Mouse (Mus musculus) liver, embryonic 13.5 days (tissue): ENCODE data around the gene Mylk. TPM values are rescaled to one million over a fixed set of nuclear protein-coding genes. Genes with fewer than 3 reads are reported as not detected.
A peak's percentile ranks its signal among the peaks of the same experiment; 100 is the strongest.

Experiments
- ATAC-seq: fragments of 200-750 bp; cut with Nextera tagmentation; 2 replicates; pipeline ENCODE4 v1.8.0; 2017; ENCODE audit warnings: low read depth, mild to moderate bottlenecking, moderate number of reproducible peaks, moderate library complexity
- DNase-seq: peaks from one replicate; pipeline ENCODE4 v3.0.0; 2022
- H3K27ac ChIP-seq: fragments of 300-500 bp; sonication (generic); 2 replicates; pipeline ENCODE4 v1.5.1; 2015; ENCODE audit warnings: moderate library complexity, mild to moderate bottlenecking, inconsistent platforms
- H3K27me3 ChIP-seq: fragments of 300-500 bp; sonication (generic); 2 replicates; pipeline ENCODE4 v1.6.1; 2015; ENCODE audit warnings: mild to moderate bottlenecking, inconsistent platforms
- H3K36me3 ChIP-seq: fragments of 300-500 bp; sonication (generic); 2 replicates; pipeline ENCODE4 v1.6.1; 2015; ENCODE audit warnings: mild to moderate bottlenecking, inconsistent platforms
- H3K4me1 ChIP-seq: fragments of 300-500 bp; sonication (generic); replicated peaks from 2 replicates; pipeline ENCODE4 v1.6.1; 2015; ENCODE audit warnings: inconsistent platforms
- H3K4me2 ChIP-seq: fragments of 300-500 bp; sonication (generic); 2 replicates; pipeline ENCODE4 v1.6.1; 2015; ENCODE audit warnings: inconsistent platforms, mild to moderate bottlenecking, moderate library complexity
- H3K4me3 ChIP-seq: fragments of 300-500 bp; sonication (generic); replicated peaks from 2 replicates; pipeline ENCODE4 v1.5.1; 2015; ENCODE audit warnings: mild to moderate bottlenecking, inconsistent platforms
- H3K9ac ChIP-seq: fragments of 300-500 bp; sonication (generic); 2 replicates; pipeline ENCODE4 v1.6.1; 2015; ENCODE audit warnings: mild to moderate bottlenecking, inconsistent platforms
- H3K9me3 ChIP-seq: fragments of 300-500 bp; sonication (generic); replicated peaks from 2 replicates; pipeline ENCODE4 v1.6.1; 2016; ENCODE audit warnings: inconsistent platforms
- WGBS: fragments of 180-500 bp; shearing (Covaris S2); methylation state at CpG from one replicate; pipeline ENCODE4 v1.1.7; 2015; ENCODE audit not compliant: insufficient replicate concordance; 5-methylcytosine and 5-hydroxymethylcytosine counted together
- polyA plus RNA-seq: library from polyadenylated mRNA; unstranded; fragments of >200 nt; fragmentation: Nextera tagmentation; extraction: Ambion mirVana; gene quantifications from 2 replicates; pipeline ENCODE4 v1.2.1, GENCODE M21; 2015

The Mylk gene
- polyA plus RNA-seq, 1 experiment from 2014 or later = 5.5 TPM

- H3K4me1 ChIP-seq = peaks cover 6% of the 10 kb centered on the region; the same call in 1 of the 2 replicates
- no peaks in the 10 kb centered on the region; the same call in 1 of the 2 replicates for H3K36me3 ChIP-seq
- H3K9me3 ChIP-seq = no peaks in the 10 kb centered on the region
- ATAC-seq (no peak), DNase-seq (no peak)
- no peak overlapping the region for H3K4me2 ChIP-seq
- H3K27ac ChIP-seq = no peak overlapping the region
- H3K4me3 ChIP-seq = no peak overlapping the region
- WGBS = 79% methylated on average over 10 of the region's 10 CpGs
- H3K27me3 ChIP-seq = no peaks in the 10 kb centered on the region
- no peak overlapping the region for H3K9ac ChIP-seq
Measured at GRCm38 (mm10) chr16:34953501-34953900, 208.5 kb downstream of the Mylk start.

GRCm38 (mm10) chr16:34957487-34958230 lies 212.6 kb downstream of the Mylk start:
- Histone ChIP-seq H3K4me1 (peaks cover 25% of the 10 kb centered on the region), H3K9me3 (no peaks in the 10 kb centered on the region), H3K36me3 (no peaks in the 10 kb centered on the region; the same call in 1 of the 2 replicates), H3K27ac (no peak overlapping the region), H3K9ac (no peak overlapping the region), H3K27me3 (no peaks in the 10 kb centered on the region), H3K4me3 (no peak overlapping the region), H3K4me2 (no peak overlapping the region)
- WGBS = 54% methylated on average over 8 of the region's 8 CpGs
- DNase-seq (no peak), ATAC-seq (no peak)

GRCm38 (mm10) chr16:34958667-34959066 lies 213.7 kb downstream of the Mylk start:
- ATAC-seq (no peak; the same call in 1 of the 2 replicates), DNase-seq (no peak)
- H3K9me3 ChIP-seq = no peaks in the 10 kb centered on the region
- H3K9ac ChIP-seq = no peak overlapping the region
- H3K27ac ChIP-seq = peak overlapping the region; percentile 2; the same call in 1 of the 2 replicates
- no peaks in the 10 kb centered on the region; the same call in 1 of the 2 replicates for H3K36me3 ChIP-seq
- WGBS = 58% methylated on average over 9 of the region's 9 CpGs
- H3K27me3 ChIP-seq = no peaks in the 10 kb centered on the region
- peaks cover 25% of the 10 kb centered on the region for H3K4me1 ChIP-seq
- no peak overlapping the region for H3K4me3 ChIP-seq
- H3K4me2 ChIP-seq = no peak overlapping the region

- Histone ChIP-seq H3K9me3 (no peaks in the 10 kb centered on the region), H3K4me1 (peaks cover 25% of the 10 kb centered on the region), H3K27me3 (no peaks in the 10 kb centered on the region), H3K27ac (no peak overlapping the region), H3K9ac (no peak overlapping the region), H3K36me3 (no peaks in the 10 kb centered on the region; the same call in 1 of the 2 replicates), H3K4me2 (no peak overlapping the region), H3K4me3 (no peak overlapping the region)
- DNase-seq (no peak), ATAC-seq (no peak)
- 75% methylated on average over 5 of the region's 5 CpGs for WGBS
Measured at GRCm38 (mm10) chr16:34959261-34959660, 214.3 kb downstream of the Mylk start.

- Histone ChIP-seq H3K4me1 (peaks cover 25% of the 10 kb centered on the region), H3K9ac (no peak overlapping the region), H3K27me3 (no peaks in the 10 kb centered on the region), H3K36me3 (no peaks in the 10 kb centered on the region), H3K9me3 (no peaks in the 10 kb centered on the region), H3K4me3 (no peak overlapping the region), H3K4me2 (no peak overlapping the region), H3K27ac (no peak overlapping the region)
- DNase-seq (no peak), ATAC-seq (no peak)
- 75% methylated on average over 5 of the region's 5 CpGs for WGBS
Measured at GRCm38 (mm10) chr16:34960243-34960642, 215.2 kb downstream of the Mylk start.

GRCm38 (mm10) chr16:34960866-34961582 lies 216.0 kb downstream of the Mylk start:
- Histone ChIP-seq H3K4me3 (no peak overlapping the region), H3K9ac (no peak overlapping the region), H3K4me2 (no peak overlapping the region), H3K4me1 (peaks cover 25% of the 10 kb centered on the region), H3K36me3 (no peaks in the 10 kb centered on the region), H3K9me3 (no peaks in the 10 kb centered on the region), H3K27me3 (no peaks in the 10 kb centered on the region), H3K27ac (no peak overlapping the region)
- no peak for DNase-seq
- no peak for ATAC-seq
- WGBS = 30% methylated on average over 9 of the region's 9 CpGs

- Histone ChIP-seq H3K4me2 (no peak overlapping the region), H3K27ac (no peak overlapping the region), H3K36me3 (no peaks in the 10 kb centered on the region), H3K27me3 (no peaks in the 10 kb centered on the region), H3K9ac (no peak overlapping the region), H3K4me1 (peaks cover 33% of the 10 kb centered on the region), H3K9me3 (no peaks in the 10 kb centered on the region), H3K4me3 (no peak overlapping the region)
- DNase-seq (no peak), ATAC-seq (no peak)
- 59% methylated on average over 4 of the region's 4 CpGs for WGBS
Measured at GRCm38 (mm10) chr16:34962322-34962721, 217.3 kb downstream of the Mylk start.

- Histone ChIP-seq H3K4me2 (no peak overlapping the region), H3K36me3 (no peaks in the 10 kb centered on the region), H3K4me3 (no peak overlapping the region), H3K9me3 (no peaks in the 10 kb centered on the region), H3K27me3 (no peaks in the 10 kb centered on the region), H3K4me1 (peaks cover 27% of the 10 kb centered on the region), H3K9ac (no peak overlapping the region), H3K27ac (no peak overlapping the region)
- 20% methylated on average over 4 of the region's 4 CpGs for WGBS
- no peak for DNase-seq
- no peak for ATAC-seq
Measured at GRCm38 (mm10) chr16:34963008-34963407, 218.0 kb downstream of the Mylk start.

GRCm38 (mm10) chr16:34966620-34967081 lies 221.6 kb downstream of the Mylk start:
- H3K27ac ChIP-seq = no peak overlapping the region
- H3K4me1 ChIP-seq = peaks cover 8% of the 10 kb centered on the region; the same call in 1 of the 2 replicates
- peak; percentile 31; the same call in 1 of the 2 replicates for ATAC-seq
- no peak overlapping the region for H3K4me2 ChIP-seq
- H3K36me3 ChIP-seq = no peaks in the 10 kb centered on the region
- H3K4me3 ChIP-seq = no peak overlapping the region
- H3K9me3 ChIP-seq = no peaks in the 10 kb centered on the region
- no peak for DNase-seq
- H3K9ac ChIP-seq = no peak overlapping the region
- 51% methylated on average over 5 of the region's 5 CpGs for WGBS
- no peaks in the 10 kb centered on the region for H3K27me3 ChIP-seq

GRCm38 (mm10) chr16:34967120-34967800 lies 222.2 kb downstream of the Mylk start:
- 0 out of 2 replicates have a peak, but pooled peaks have one; percentile 54 for ATAC-seq
- H3K27me3 ChIP-seq = no peaks in the 10 kb centered on the region
- no peak overlapping the region for H3K9ac ChIP-seq
- no peaks in the 10 kb centered on the region for H3K9me3 ChIP-seq
- H3K4me2 ChIP-seq = no peak overlapping the region
- DNase-seq = no peak
- H3K27ac ChIP-seq = no peak overlapping the region
- no peaks in the 10 kb centered on the region for H3K36me3 ChIP-seq
- peaks cover 8% of the 10 kb centered on the region; the same call in 1 of the 2 replicates for H3K4me1 ChIP-seq
- WGBS = 54% methylated on average over 10 of the region's 10 CpGs
- no peak overlapping the region for H3K4me3 ChIP-seq

GRCm38 (mm10) chr16:34968181-34968580 lies 223.2 kb downstream of the Mylk start:
- peaks cover 8% of the 10 kb centered on the region; the same call in 1 of the 2 replicates for H3K4me1 ChIP-seq
- H3K36me3 ChIP-seq = no peaks in the 10 kb centered on the region
- H3K9me3 ChIP-seq = no peaks in the 10 kb centered on the region
- 75% methylated on average over 5 of the region's 5 CpGs for WGBS
- H3K9ac ChIP-seq = no peak overlapping the region
- no peak for ATAC-seq
- no peak overlapping the region for H3K27ac ChIP-seq
- no peaks in the 10 kb centered on the region for H3K27me3 ChIP-seq
- H3K4me2 ChIP-seq = no peak overlapping the region
- H3K4me3 ChIP-seq = no peak overlapping the region
- no peak for DNase-seq
